Mouse (Mus musculus) stomach, postnatal 0 days (tissue): ENCODE data around the gene Sele.

Source experiments
- CTCF ChIP-seq: IDR thresholded peaks from 2 replicates; pipeline ENCODE4 v1.5.1; 2016; ENCODE audit warnings: antibody characterized with exemption, low read depth, mild to moderate bottlenecking, moderate library complexity
- EP300 ChIP-seq: optimal IDR thresholded peaks from 2 replicates; pipeline ENCODE3; 2016; ENCODE audit warnings: antibody characterized with exemption

- TF ChIP-seq CTCF (no peak), EP300 (no peak)
These were observed 31.1 kb downstream of the Sele start for GRCm38 (mm10) chr1:164079091-164079490.
